Mouse (Mus musculus) liver, postnatal 0 days (tissue): ENCODE measurements at regions not wholly inside any gene's neighbourhood (a gene's known extent, or its start where the extent isn't known, plus 50 kb on each side); places are given as distances from the start of the nearest gene placed in this dataset.

Source experiments
- CTCF ChIP-seq: sonication (generic); IDR thresholded peaks from 2 replicates; pipeline ENCODE4 v1.5.1; 2016; ENCODE audit warnings: antibody characterized with exemption, low read depth
- EP300 ChIP-seq: IDR thresholded peaks from 2 replicates; pipeline ENCODE4 v1.6.1; 2016; ENCODE audit warnings: antibody characterized with exemption, low read depth, mild to moderate bottlenecking

DNA sequence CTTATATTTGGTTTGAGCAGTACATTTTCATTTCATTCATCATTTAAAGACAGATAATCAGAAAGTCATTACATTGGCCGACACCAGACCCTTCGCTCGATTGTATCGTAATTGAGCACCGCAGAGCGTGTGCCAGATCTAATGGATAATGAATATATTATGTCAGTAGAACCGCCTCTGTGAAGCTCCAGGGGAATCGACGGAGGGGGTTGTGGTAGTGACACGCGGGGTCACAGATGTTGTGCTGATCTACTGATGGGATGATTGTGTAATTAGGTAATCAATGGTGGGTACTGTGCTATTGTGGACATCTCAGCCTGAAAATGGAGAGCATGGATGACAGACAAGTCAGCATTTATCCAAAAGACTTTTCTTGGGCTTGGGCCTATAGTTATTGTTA is 414.3 kb upstream of the Tenm2 start:
- no peak for TF ChIP-seq CTCF
- TF ChIP-seq EP300 = no peak
